Mouse (Mus musculus) spleen, postnatal 36 days (tissue): ENCODE results near the gene Ptma.
A peak's percentile ranks its signal among the peaks of the same experiment; 100 is the strongest.
"Not testable (repeated sequence)": the region's sequence is repeated elsewhere in the genome, so short reads cannot be mapped to it uniquely, and the experiment has no call there.

Source experiments
- DNase-seq, 2 experiments: peaks; one replicate each; pipeline ENCODE4 v3.0.0; 2022; ENCODE audit warnings: low spot score in 2 of 2, mixed read lengths in 1 of 2

Gene Ptma

GRCm38 (mm10) chr1:86496340-86496739 lies 30.2 kb upstream of the Ptma start:
- DNase-seq, result no peak

GRCm38 (mm10) chr1:86497361-86497760 lies 29.2 kb upstream of the Ptma start:
- DNase-seq, result no peak

GRCm38 (mm10) chr1:86497986-86498385 lies 28.5 kb upstream of the Ptma start:
- peak; percentile 73 to 82 for DNase-seq

GRCm38 (mm10) chr1:86498611-86499010 lies 27.9 kb upstream of the Ptma start:
- peak; percentile 67 to 69 for DNase-seq

- peak; percentile 85 to 89 for DNase-seq
These were observed 26.6 kb upstream of the Ptma start for GRCm38 (mm10) chr1:86499903-86500302.

- DNase-seq, result no peak
These were observed 25.8 kb upstream of the Ptma start for GRCm38 (mm10) chr1:86500681-86501080.

GRCm38 (mm10) chr1:86501114-86501532 lies 25.4 kb upstream of the Ptma start:
- DNase-seq, result peak; percentile 58 to 72

GRCm38 (mm10) chr1:86501559-86501958 lies 25.0 kb upstream of the Ptma start:
- DNase-seq, result peak; percentile 85 to 90

- no peak for DNase-seq
These were observed 24.1 kb upstream of the Ptma start for GRCm38 (mm10) chr1:86502221-86503048.

- peak; percentile 76 to 77 for DNase-seq
These were observed 23.3 kb upstream of the Ptma start for GRCm38 (mm10) chr1:86503165-86503747.

GRCm38 (mm10) chr1:86503906-86504696 lies 22.4 kb upstream of the Ptma start:
- DNase-seq, result peak; percentile 88 to 89

GRCm38 (mm10) chr1:86504697-86505421 lies 21.7 kb upstream of the Ptma start:
- DNase-seq, result peak in 1 of 2 experiments; percentile 8

- no peak for DNase-seq
These were observed 21.1 kb upstream of the Ptma start for GRCm38 (mm10) chr1:86505461-86505860.

GRCm38 (mm10) chr1:86506420-86506819 lies 20.1 kb upstream of the Ptma start:
- DNase-seq, result no peak

- no peak for DNase-seq
These were observed 18.7 kb upstream of the Ptma start for GRCm38 (mm10) chr1:86507866-86508265.

GRCm38 (mm10) chr1:86509410-86509809 lies 17.1 kb upstream of the Ptma start:
- peak; percentile 93 to 95 for DNase-seq

GRCm38 (mm10) chr1:86510266-86510665 lies 16.3 kb upstream of the Ptma start:
- no peak for DNase-seq

- no peak for DNase-seq
These were observed 15.7 kb upstream of the Ptma start for GRCm38 (mm10) chr1:86510676-86511441.

- DNase-seq, result no peak
These were observed 14.3 kb upstream of the Ptma start for GRCm38 (mm10) chr1:86512154-86512720.

GRCm38 (mm10) chr1:86513031-86513430 lies 13.5 kb upstream of the Ptma start:
- DNase-seq, result not testable (repeated sequence)
